Mouse (Mus musculus) activated CD4-positive, CD25-positive, alpha-beta regulatory T cell, adult 4 months (primary cell): Measurements from ENCODE around the gene Chchd2. TPM values are rescaled to one million over a fixed set of nuclear protein-coding genes. Genes with fewer than 3 reads are reported as not detected.
A peak's percentile ranks its signal among the peaks of the same experiment; 100 is the strongest.

ENCODE experiments used
- ATAC-seq: one replicate; pipeline ENCODE4 v1.8.0; 2017
- polyA plus RNA-seq, 2 experiments: library from polyadenylated mRNA; unstranded; fragments of 100-300 nt; shearing (Covaris generic); gene quantifications; one replicate each; pipeline ENCODE4 v1.2.1; 2017

Gene Chchd2
- polyA plus RNA-seq, 2 experiments from 2014 or later, result 408 to 480 TPM

- no peak for ATAC-seq
Measured at GRCm38 (mm10) chr5:129877731-129878455, 9.4 kb downstream of the Chchd2 start.

GRCm38 (mm10) chr5:129875098-129875497, 12.2 kb downstream of the Chchd2 start:
- no peak for ATAC-seq

GRCm38 (mm10) chr5:129873942-129874341, 13.3 kb downstream of the Chchd2 start:
- no peak for ATAC-seq

- ATAC-seq, result no peak
Measured at GRCm38 (mm10) chr5:129871238-129871637, 16.0 kb downstream of the Chchd2 start.

- ATAC-seq, result no peak
Measured at GRCm38 (mm10) chr5:129869238-129869995, 17.9 kb downstream of the Chchd2 start.

GRCm38 (mm10) chr5:129865841-129866240, 21.4 kb downstream of the Chchd2 start:
- ATAC-seq, result no peak

GRCm38 (mm10) chr5:129864467-129864866, 22.8 kb downstream of the Chchd2 start:
- no peak for ATAC-seq

GRCm38 (mm10) chr5:129862325-129862724, 24.9 kb downstream of the Chchd2 start:
- ATAC-seq, result no peak

GRCm38 (mm10) chr5:129856414-129856813, 30.9 kb downstream of the Chchd2 start:
- ATAC-seq, result no peak

GRCm38 (mm10) chr5:129855163-129855562, 32.1 kb downstream of the Chchd2 start:
- ATAC-seq, result no peak

- no peak for ATAC-seq
Measured at GRCm38 (mm10) chr5:129847558-129847820, 39.8 kb downstream of the Chchd2 start.

- ATAC-seq, result peak; percentile 98
Measured at GRCm38 (mm10) chr5:129846752-129847557, 40.3 kb downstream of the Chchd2 start, which contains the start of gene Sumf2. Gene Sumf2, plus strand, starts transcription at chr5:129846986.

GRCm38 (mm10) chr5:129844848-129845247, 42.4 kb downstream of the Chchd2 start:
- ATAC-seq, result no peak

Other genes with a start within 250 kb of the Chchd2 start
- 1 to 10 TPM; 3.2 to 3.3 TPM for gene Zfp11, start 217.4 kb downstream of the Chchd2 start, polyA plus RNA-seq
- under 1 TPM in 1 of 2 experiments, not detected in 1; 0.29 TPM for gene Sept14, start 179.0 kb downstream of the Chchd2 start, polyA plus RNA-seq
- 100 to 1,000 TPM; 117 to 121 TPM for gene Mrps17, start 172.0 kb downstream of the Chchd2 start, polyA plus RNA-seq
- gene Nipsnap2, start 162.4 kb downstream of the Chchd2 start, polyA plus RNA-seq, result 10 to 100 TPM; 65.5 to 74.7 TPM
- gene Psph, start 100.0 kb downstream of the Chchd2 start, polyA plus RNA-seq, result 10 to 100 TPM; 55.0 to 73.8 TPM
- 10 to 100 TPM; 12.3 to 17.1 TPM for gene Sumf2, start 40.5 kb downstream of the Chchd2 start, polyA plus RNA-seq
- gene Zbed5, start 8.3 kb upstream of the Chchd2 start, polyA plus RNA-seq, result 1 to 10 TPM; 1.0 to 3.1 TPM
- under 1 TPM in 1 of 2 experiments, not detected in 1; 0.49 TPM for gene Phkg1, start 11.1 kb upstream of the Chchd2 start, polyA plus RNA-seq
- not detected for gene Nupr1l, start 21.1 kb upstream of the Chchd2 start, polyA plus RNA-seq
- gene Vkorc1l1, start 54.5 kb upstream of the Chchd2 start, polyA plus RNA-seq, result 1 to 10 TPM; 4.8 to 6.6 TPM
- 10 to 100 TPM; 46.3 to 48.2 TPM for gene Gusb, start 115.6 kb upstream of the Chchd2 start, polyA plus RNA-seq
- gene Asl, start 141.8 kb upstream of the Chchd2 start, polyA plus RNA-seq, result 100 to 1,000 TPM in 1 of 2 experiments, 10 to 100 TPM in 1; 88.6 to 112 TPM
- 10 to 100 TPM; 43.7 to 70.6 TPM for gene Crcp, start 141.8 kb upstream of the Chchd2 start, polyA plus RNA-seq
- 1 to 10 TPM; 1.4 to 3.1 TPM for gene Tpst1, start 185.9 kb upstream of the Chchd2 start, polyA plus RNA-seq